Mouse (Mus musculus): ENCODE measurements around the gene Nmnat2. TPM values are rescaled to one million over a fixed set of nuclear protein-coding genes. Genes with fewer than 3 reads are reported as not detected.

Nmnat2 gene
- 1.3 and 1.5 TPM in 2 replicates for polyA plus RNA-seq (2015; fragmentation: Nextera tagmentation; extraction: Ambion mirVana)

DNA sequence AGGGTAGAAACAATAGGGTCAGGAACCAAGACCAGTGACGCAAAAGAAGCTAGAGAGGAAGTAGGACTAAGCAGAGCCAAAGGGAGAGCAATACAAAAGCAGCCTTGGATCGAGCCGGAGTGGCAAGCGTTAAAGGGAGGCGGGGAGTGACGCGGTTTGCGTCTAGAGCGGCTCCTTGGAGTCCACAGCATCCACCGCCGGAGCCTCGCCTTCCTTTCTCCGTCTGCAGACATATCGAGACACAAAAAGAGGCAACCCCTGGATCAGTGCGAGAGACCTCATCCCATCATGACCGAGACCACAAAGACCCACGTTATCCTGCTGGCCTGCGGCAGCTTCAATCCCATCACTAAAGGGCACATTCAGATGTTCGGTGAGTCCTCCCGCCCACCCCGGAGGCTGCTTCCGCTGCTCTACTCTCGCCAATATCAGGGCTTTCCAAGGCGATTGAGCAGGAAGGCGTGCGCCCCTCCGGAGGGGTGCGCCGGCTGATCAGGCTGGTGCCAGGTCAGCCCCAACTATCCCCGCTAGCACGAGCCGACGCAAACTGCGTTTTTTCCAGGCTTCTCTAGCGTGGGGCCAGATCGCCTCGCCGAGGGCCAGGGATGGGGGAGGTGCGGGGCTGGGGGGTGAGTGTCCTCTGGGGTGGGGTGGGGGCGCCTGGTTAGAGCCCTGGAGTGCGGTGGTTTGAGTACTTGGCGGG is at the start of gene Nmnat2:
Gene Nmnat2 (plus strand): TSS at position 173 of the 703 bp plus-strand sequence.
- Histone ChIP-seq H3K4me2 (peak within 1 kb of the TSS; percentile 86), H3K4me1 (peaks cover 16% of the 10 kb centered on the region), H3K27me3 (peaks cover 60% of the 10 kb centered on the region), H3K9ac (peak within 1 kb of the TSS; percentile 51), H3K9me3 (no peaks in the 10 kb centered on the region), H3K4me3 (peak within 1 kb of the TSS; percentile 51), H3K36me3 (no peaks in the 10 kb centered on the region), H3K27ac (no peak within 1 kb of the TSS)
- under 1% methylated on average over 42 of the region's 42 CpGs for WGBS
- ATAC-seq (ENCODE audit: insufficient number of reproducible peaks, insufficient read depth, low FRiP score, low TSS enrichment, low read depth): no peak

- no peak overlapping the region for H3K9ac ChIP-seq
- WGBS: 76% methylated on average over 6 of the region's 6 CpGs
- no peak overlapping the region for H3K27ac ChIP-seq
- H3K27me3 ChIP-seq: no peaks in the 10 kb centered on the region
- no peaks in the 10 kb centered on the region for H3K36me3 ChIP-seq
- no peak overlapping the region for H3K4me3 ChIP-seq
- H3K9me3 ChIP-seq: no peaks in the 10 kb centered on the region
- H3K4me2 ChIP-seq: no peak overlapping the region
- ATAC-seq (ENCODE audit: insufficient number of reproducible peaks, insufficient read depth, low FRiP score, low TSS enrichment, low read depth): no peak
- no peaks in the 10 kb centered on the region for H3K4me1 ChIP-seq
These were observed 41.0 kb upstream of the Nmnat2 start for GRCm38 (mm10) chr1:152913483-152914460.

GRCm38 (mm10) chr1:152915766-152916165 is 39.0 kb upstream of the Nmnat2 start:
- Histone ChIP-seq H3K27me3 (no peaks in the 10 kb centered on the region), H3K9ac (no peak overlapping the region), H3K4me2 (no peak overlapping the region), H3K4me3 (no peak overlapping the region), H3K4me1 (no peaks in the 10 kb centered on the region), H3K27ac (no peak overlapping the region), H3K9me3 (no peaks in the 10 kb centered on the region), H3K36me3 (no peaks in the 10 kb centered on the region)
- WGBS: 20% methylated on average over 5 of the region's 5 CpGs
- no peak for ATAC-seq (ENCODE audit: insufficient number of reproducible peaks, insufficient read depth, low FRiP score, low TSS enrichment, low read depth)

DNA sequence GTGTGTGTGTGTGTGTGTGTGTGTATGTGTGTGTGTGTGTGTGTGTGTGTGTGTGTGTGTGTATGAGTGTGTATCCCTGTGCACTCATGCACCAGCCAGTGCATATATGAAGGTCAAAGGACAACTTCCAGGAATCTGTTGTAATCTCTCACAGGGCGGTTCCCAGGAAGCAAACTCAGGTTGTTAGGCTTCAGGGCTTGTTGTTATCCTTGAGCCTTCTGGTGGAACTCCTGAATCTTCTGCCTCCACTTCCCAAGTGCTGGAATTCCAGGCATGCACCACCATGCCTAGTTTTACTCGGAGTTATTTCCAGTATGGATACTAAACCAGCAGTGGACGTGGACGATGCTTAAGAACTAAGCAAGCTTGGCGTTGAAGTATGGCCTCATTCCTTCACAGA is 37.9 kb upstream of the Nmnat2 start:
- H3K27me3 ChIP-seq: no peaks in the 10 kb centered on the region
- ATAC-seq (ENCODE audit: insufficient number of reproducible peaks, insufficient read depth, low FRiP score, low TSS enrichment, low read depth): no peak
- no peaks in the 10 kb centered on the region for H3K9me3 ChIP-seq
- H3K4me1 ChIP-seq: no peaks in the 10 kb centered on the region
- WGBS: 81% methylated on average over 5 of the region's 5 CpGs
- no peak overlapping the region for H3K9ac ChIP-seq
- no peaks in the 10 kb centered on the region for H3K36me3 ChIP-seq
- H3K4me2 ChIP-seq: no peak overlapping the region
- no peak overlapping the region for H3K27ac ChIP-seq
- H3K4me3 ChIP-seq: no peak overlapping the region

GRCm38 (mm10) chr1:152917626-152918025 is 37.2 kb upstream of the Nmnat2 start:
- no peak overlapping the region for H3K4me3 ChIP-seq
- no peaks in the 10 kb centered on the region for H3K9me3 ChIP-seq
- no peaks in the 10 kb centered on the region for H3K36me3 ChIP-seq
- H3K4me2 ChIP-seq: no peak overlapping the region
- no peaks in the 10 kb centered on the region for H3K27me3 ChIP-seq
- H3K9ac ChIP-seq: no peak overlapping the region
- ATAC-seq (ENCODE audit: insufficient number of reproducible peaks, insufficient read depth, low FRiP score, low TSS enrichment, low read depth): no peak
- WGBS: 73% methylated on average over 4 of the region's 4 CpGs
- no peak overlapping the region for H3K27ac ChIP-seq
- no peaks in the 10 kb centered on the region for H3K4me1 ChIP-seq

- H3K4me3 ChIP-seq: no peak overlapping the region
- H3K9me3 ChIP-seq: no peaks in the 10 kb centered on the region
- no peaks in the 10 kb centered on the region for H3K27me3 ChIP-seq
- no peak overlapping the region for H3K4me2 ChIP-seq
- H3K27ac ChIP-seq: no peak overlapping the region
- no peak for ATAC-seq (ENCODE audit: insufficient number of reproducible peaks, insufficient read depth, low FRiP score, low TSS enrichment, low read depth)
- no peaks in the 10 kb centered on the region for H3K4me1 ChIP-seq
- no peak overlapping the region for H3K9ac ChIP-seq
- WGBS: 81% methylated on average over 3 of the region's 3 CpGs
- H3K36me3 ChIP-seq: no peaks in the 10 kb centered on the region
These were observed 33.0 kb upstream of the Nmnat2 start for GRCm38 (mm10) chr1:152921786-152922185.

GRCm38 (mm10) chr1:152933962-152934361 is 20.8 kb upstream of the Nmnat2 start:
- 57% methylated on average over 11 of the region's 11 CpGs for WGBS
- no peak for ATAC-seq (ENCODE audit: insufficient number of reproducible peaks, insufficient read depth, low FRiP score, low TSS enrichment, low read depth)
- Histone ChIP-seq H3K36me3 (no peaks in the 10 kb centered on the region), H3K9ac (no peak overlapping the region), H3K4me2 (no peak overlapping the region), H3K4me1 (no peaks in the 10 kb centered on the region), H3K4me3 (no peak overlapping the region), H3K9me3 (no peaks in the 10 kb centered on the region), H3K27me3 (no peaks in the 10 kb centered on the region), H3K27ac (no peak overlapping the region)

GRCm38 (mm10) chr1:152935476-152935875 is 19.3 kb upstream of the Nmnat2 start:
- Histone ChIP-seq H3K27me3 (no peaks in the 10 kb centered on the region), H3K9ac (no peak overlapping the region), H3K27ac (no peak overlapping the region), H3K36me3 (no peaks in the 10 kb centered on the region), H3K4me3 (no peak overlapping the region), H3K9me3 (no peaks in the 10 kb centered on the region), H3K4me1 (no peaks in the 10 kb centered on the region), H3K4me2 (no peak overlapping the region)
- 58% methylated on average over 6 of the region's 6 CpGs for WGBS
- ATAC-seq (ENCODE audit: insufficient number of reproducible peaks, insufficient read depth, low FRiP score, low TSS enrichment, low read depth): no peak

DNA sequence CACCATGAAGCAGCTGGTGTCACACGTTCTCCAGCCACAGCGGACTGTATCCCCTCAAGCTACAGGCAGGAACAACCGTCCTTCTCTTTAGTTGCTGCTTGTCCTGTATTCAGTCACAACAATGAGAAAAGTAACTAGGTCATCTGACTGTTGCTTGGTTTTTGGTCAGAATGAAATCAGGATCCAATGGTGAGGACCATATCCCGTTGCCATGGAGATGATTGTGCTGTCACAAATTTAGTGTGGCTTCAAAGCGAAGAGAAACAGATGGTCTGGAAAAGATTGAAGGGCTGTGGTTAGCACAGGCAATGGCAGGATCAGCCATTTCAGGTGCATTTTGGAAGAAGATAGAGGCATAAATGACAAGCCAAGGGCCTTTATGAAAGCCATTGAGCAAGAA is 18.4 kb upstream of the Nmnat2 start:
- 64% methylated on average over 5 of the region's 5 CpGs for WGBS
- H3K4me1 ChIP-seq: no peaks in the 10 kb centered on the region
- H3K4me3 ChIP-seq: no peak overlapping the region
- H3K9ac ChIP-seq: no peak overlapping the region
- H3K27ac ChIP-seq: no peak overlapping the region
- ATAC-seq (ENCODE audit: insufficient number of reproducible peaks, insufficient read depth, low FRiP score, low TSS enrichment, low read depth): no peak
- no peak overlapping the region for H3K4me2 ChIP-seq
- H3K36me3 ChIP-seq: no peaks in the 10 kb centered on the region
- H3K27me3 ChIP-seq: no peaks in the 10 kb centered on the region
- H3K9me3 ChIP-seq: no peaks in the 10 kb centered on the region

- H3K36me3 ChIP-seq: no peaks in the 10 kb centered on the region
- no peak overlapping the region for H3K9ac ChIP-seq
- no peak overlapping the region for H3K4me2 ChIP-seq
- no peaks in the 10 kb centered on the region for H3K9me3 ChIP-seq
- no peaks in the 10 kb centered on the region for H3K4me1 ChIP-seq
- 37% methylated on average over 4 of the region's 4 CpGs for WGBS
- no peak overlapping the region for H3K4me3 ChIP-seq
- H3K27me3 ChIP-seq: no peaks in the 10 kb centered on the region
- no peak for ATAC-seq (ENCODE audit: insufficient number of reproducible peaks, insufficient read depth, low FRiP score, low TSS enrichment, low read depth)
- H3K27ac ChIP-seq: no peak overlapping the region
These were observed 11.8 kb upstream of the Nmnat2 start for GRCm38 (mm10) chr1:152942977-152943376.

DNA sequence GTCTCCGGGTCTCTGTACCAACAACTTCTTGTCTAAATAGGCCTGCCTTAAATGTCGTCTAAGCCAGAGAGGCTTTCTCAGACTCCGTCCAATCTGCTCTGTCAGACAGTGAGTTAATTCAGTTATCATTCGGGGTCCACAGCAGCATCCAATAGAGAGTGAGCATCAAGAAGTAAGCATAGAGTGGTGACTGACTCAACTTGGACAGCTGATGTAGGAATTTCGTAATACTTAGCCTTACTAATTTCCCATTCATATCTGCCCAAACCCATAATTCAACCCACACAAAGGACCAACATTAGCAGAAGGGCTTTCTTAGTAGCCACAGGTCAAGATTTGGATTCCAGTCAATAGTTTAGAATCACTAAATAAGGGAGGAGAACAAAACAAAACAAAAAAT is 626 bp upstream of the Nmnat2 start:
- H3K9me3 ChIP-seq: no peaks in the 10 kb centered on the region
- no peaks in the 10 kb centered on the region for H3K36me3 ChIP-seq
- 77% methylated on average over 5 of the region's 5 CpGs for WGBS
- peaks cover 16% of the 10 kb centered on the region for H3K4me1 ChIP-seq
- H3K9ac ChIP-seq: no peak overlapping the region
- ATAC-seq (ENCODE audit: insufficient number of reproducible peaks, insufficient read depth, low FRiP score, low TSS enrichment, low read depth): no peak
- H3K4me3 ChIP-seq: no peak overlapping the region
- no peak overlapping the region for H3K4me2 ChIP-seq
- peaks cover 60% of the 10 kb centered on the region for H3K27me3 ChIP-seq
- H3K27ac ChIP-seq: no peak overlapping the region
